Mouse (Mus musculus) heart, adult 2 months (tissue): Measurements from ENCODE around the gene Gm5930.
"Not testable (repeated sequence)": the region's sequence is repeated elsewhere in the genome, so short reads cannot be mapped to it uniquely, and the experiment has no call there.

Experiments used
- CTCF ChIP-seq: fragments of 200-600 bp; IDR thresholded peaks from 2 replicates; pipeline ENCODE4 v1.8.1; 2022; ENCODE audit warnings: antibody characterized with exemption, mild to moderate bottlenecking, moderate library complexity
- EP300 ChIP-seq: fragments of 200-500 bp; IDR thresholded peaks from 2 replicates; pipeline ENCODE4 v1.6.1; 2011; ENCODE audit warnings: low read depth, low read length, control low read depth; ENCODE audit not compliant: insufficient read depth
- POLR2A ChIP-seq: fragments of 200-500 bp; IDR thresholded peaks from 2 replicates; pipeline ENCODE4 v1.6.1; 2011; ENCODE audit warnings: mild to moderate bottlenecking, low read depth, low read length, control low read depth; ENCODE audit not compliant: insufficient read depth

DNA sequence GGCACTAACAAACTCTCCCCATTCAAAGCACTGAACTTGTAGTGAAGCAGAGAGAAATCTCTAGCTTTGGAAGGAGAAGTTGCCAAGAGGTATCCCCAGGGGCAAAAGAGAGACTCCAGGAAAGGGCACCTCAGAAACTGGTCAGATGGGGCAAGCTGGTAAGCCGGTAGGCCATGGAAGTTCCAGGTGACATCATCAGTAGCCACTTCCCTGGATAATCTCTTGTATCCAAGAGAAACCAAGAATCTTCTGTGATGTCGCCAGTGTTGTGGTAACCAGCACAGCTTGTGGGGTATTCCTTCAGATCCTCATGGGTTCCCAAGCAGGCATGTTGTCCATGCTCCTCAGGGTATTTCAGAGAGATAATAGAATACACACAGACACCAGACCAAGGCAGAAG, 53.1 kb downstream of the Gm5930 start, which contains the start of gene Gm8220:
- not testable (repeated sequence) for TF ChIP-seq EP300, POLR2A, CTCF
